Mouse (Mus musculus): ENCODE results near the gene Gm45808. TPM values are rescaled to one million over a fixed set of nuclear protein-coding genes. Genes with fewer than 3 reads are reported as not detected.

Gm45808 gene
- total RNA-seq, 2 experiments from 2014 or later, result not detected

Other genes with a start within 250 kb of the Gm45808 start
Only the 30 nearest of the 36 such genes appear.
- gene Slc6a21, start 209.3 kb downstream of the Gm45808 start, total RNA-seq (2015), result 0.10 TPM in 1 of 2 replicates, not detected in the other
- gene Slc6a21, start 209.3 kb downstream of the Gm45808 start, total RNA-seq (2017), result not detected in 2 replicates
- 1.0 and 1.8 TPM in 2 replicates for gene Trpm4, start 153.0 kb downstream of the Gm45808 start, total RNA-seq (2015)
- 1.2 and 1.4 TPM in 2 replicates for gene Trpm4, start 153.0 kb downstream of the Gm45808 start, total RNA-seq (2017)
- gene Hrc, start 151.5 kb downstream of the Gm45808 start, total RNA-seq (2015), result not detected in 2 replicates
- gene Hrc, start 151.5 kb downstream of the Gm45808 start, total RNA-seq (2017), result not detected in 2 replicates
- not detected in 2 replicates for gene Ppfia3, start 119.8 kb downstream of the Gm45808 start, total RNA-seq (2015)
- not detected in 2 replicates for gene Ppfia3, start 119.8 kb downstream of the Gm45808 start, total RNA-seq (2017)
- not detected in 2 replicates for gene Lin7b, start 116.2 kb downstream of the Gm45808 start, total RNA-seq (2015)
- gene Lin7b, start 116.2 kb downstream of the Gm45808 start, total RNA-seq (2017), result not detected in 2 replicates
- 105 and 107 TPM in 2 replicates for gene Snrnp70, start 91.1 kb downstream of the Gm45808 start, total RNA-seq (2015)
- gene Snrnp70, start 91.1 kb downstream of the Gm45808 start, total RNA-seq (2017), result 387 and 490 TPM in 2 replicates
- gene Kcna7, start 81.2 kb downstream of the Gm45808 start, total RNA-seq (2015), result not detected in 2 replicates
- gene Kcna7, start 81.2 kb downstream of the Gm45808 start, total RNA-seq (2017), result not detected in 2 replicates
- gene Ntf5, start 73.1 kb downstream of the Gm45808 start, total RNA-seq (2015), result 0.10 TPM in 1 of 2 replicates, not detected in the other
- not detected in 2 replicates for gene Ntf5, start 73.1 kb downstream of the Gm45808 start, total RNA-seq (2017)
- not detected in 2 replicates for gene Lhb, start 66.0 kb downstream of the Gm45808 start, total RNA-seq (2015)
- gene Lhb, start 66.0 kb downstream of the Gm45808 start, total RNA-seq (2017), result not detected in 2 replicates
- gene Gys1, start 52.0 kb downstream of the Gm45808 start, total RNA-seq (2015), result 22.6 and 26.2 TPM in 2 replicates
- 22.3 and 24.4 TPM in 2 replicates for gene Gys1, start 52.0 kb downstream of the Gm45808 start, total RNA-seq (2017)
- gene Ruvbl2, start 48.7 kb downstream of the Gm45808 start, total RNA-seq (2015), result 180 and 205 TPM in 2 replicates
- gene Ruvbl2, start 48.7 kb downstream of the Gm45808 start, total RNA-seq (2017), result 170 and 193 TPM in 2 replicates
- 1,479 and 1,608 TPM in 2 replicates for gene Ftl1, start 26.9 kb downstream of the Gm45808 start, total RNA-seq (2015)
- gene Ftl1, start 26.9 kb downstream of the Gm45808 start, total RNA-seq (2017), result 770 and 961 TPM in 2 replicates
- 20.7 and 21.5 TPM in 2 replicates for gene Bax, start 19.9 kb downstream of the Gm45808 start, total RNA-seq (2015)
- gene Bax, start 19.9 kb downstream of the Gm45808 start, total RNA-seq (2017), result 29.6 and 35.2 TPM in 2 replicates
- gene Tulp2, start 4.9 kb downstream of the Gm45808 start, total RNA-seq (2015), result 0.07 TPM in 1 of 2 replicates, not detected in the other
- not detected in 2 replicates for gene Tulp2, start 4.9 kb downstream of the Gm45808 start, total RNA-seq (2017)
- gene Dhdh, start 2.0 kb upstream of the Gm45808 start, total RNA-seq (2015), result 18.6 and 22.4 TPM in 2 replicates
- 18.1 and 20.7 TPM in 2 replicates for gene Dhdh, start 2.0 kb upstream of the Gm45808 start, total RNA-seq (2017)
- gene Nucb1, start 23.6 kb upstream of the Gm45808 start, total RNA-seq (2015), result 112 and 114 TPM in 2 replicates
- gene Nucb1, start 23.6 kb upstream of the Gm45808 start, total RNA-seq (2017), result 387 and 408 TPM in 2 replicates
- gene Ppp1r15a, start 39.5 kb upstream of the Gm45808 start, total RNA-seq (2015), result 46.2 and 56.7 TPM in 2 replicates
- gene Ppp1r15a, start 39.5 kb upstream of the Gm45808 start, total RNA-seq (2017), result 70.0 and 90.7 TPM in 2 replicates
- 0.67 TPM in 1 of 2 replicates, not detected in the other for gene Plekha4, start 39.5 kb upstream of the Gm45808 start, total RNA-seq (2015)
- gene Plekha4, start 39.5 kb upstream of the Gm45808 start, total RNA-seq (2017), result 0.04 and 0.34 TPM in 2 replicates
- 0.22 and 5.5 TPM in 2 replicates for gene Hsd17b14, start 68.1 kb upstream of the Gm45808 start, total RNA-seq (2015)
- gene Hsd17b14, start 68.1 kb upstream of the Gm45808 start, total RNA-seq (2017), result 1.2 and 8.2 TPM in 2 replicates
- 43.5 and 55.9 TPM in 2 replicates for gene Bcat2, start 83.3 kb upstream of the Gm45808 start, total RNA-seq (2015)
- 37.0 and 44.0 TPM in 2 replicates for gene Bcat2, start 83.3 kb upstream of the Gm45808 start, total RNA-seq (2017)
- gene Fgf21, start 128.7 kb upstream of the Gm45808 start, total RNA-seq (2015), result not detected in 2 replicates
- not detected in 2 replicates for gene Fgf21, start 128.7 kb upstream of the Gm45808 start, total RNA-seq (2017)
- gene Fut1, start 130.5 kb upstream of the Gm45808 start, total RNA-seq (2015), result not detected in 2 replicates
- gene Fut1, start 130.5 kb upstream of the Gm45808 start, total RNA-seq (2017), result not detected in 2 replicates
- 0.32 TPM in 1 of 2 replicates, not detected in the other for gene Izumo1, start 135.0 kb upstream of the Gm45808 start, total RNA-seq (2015)
- gene Izumo1, start 135.0 kb upstream of the Gm45808 start, total RNA-seq (2017), result 0.24 TPM in 1 of 2 replicates, not detected in the other
- gene Rasip1, start 140.7 kb upstream of the Gm45808 start, total RNA-seq (2015), result 0.10 TPM in 1 of 2 replicates, not detected in the other
- gene Rasip1, start 140.7 kb upstream of the Gm45808 start, total RNA-seq (2017), result 0.08 TPM in 1 of 2 replicates, not detected in the other
- 0.64 TPM in 1 of 2 replicates, not detected in the other for gene Mamstr, start 153.2 kb upstream of the Gm45808 start, total RNA-seq (2015)
- gene Mamstr, start 153.2 kb upstream of the Gm45808 start, total RNA-seq (2017), result 0.12 TPM in 1 of 2 replicates, not detected in the other
- not detected in 2 replicates for gene Fut2, start 179.6 kb upstream of the Gm45808 start, total RNA-seq (2015)
- gene Fut2, start 179.6 kb upstream of the Gm45808 start, total RNA-seq (2017), result not detected in 2 replicates
- gene Ntn5, start 197.2 kb upstream of the Gm45808 start, total RNA-seq (2015), result not detected in 2 replicates
- not detected in 2 replicates for gene Ntn5, start 197.2 kb upstream of the Gm45808 start, total RNA-seq (2017)
- gene Sec1, start 207.6 kb upstream of the Gm45808 start, total RNA-seq (2015), result not detected in 2 replicates
- gene Sec1, start 207.6 kb upstream of the Gm45808 start, total RNA-seq (2017), result not detected in 2 replicates
- gene Car11, start 213.0 kb upstream of the Gm45808 start, total RNA-seq (2015), result not detected in 2 replicates
- not detected in 2 replicates for gene Car11, start 213.0 kb upstream of the Gm45808 start, total RNA-seq (2017)
- 3.6 and 5.6 TPM in 2 replicates for gene Dbp, start 218.3 kb upstream of the Gm45808 start, total RNA-seq (2015)
- gene Dbp, start 218.3 kb upstream of the Gm45808 start, total RNA-seq (2017), result 6.2 and 7.2 TPM in 2 replicates

Measured in megakaryocyte progenitor cell, adult 5-6 weeks (primary cell).